Mouse (Mus musculus): Measurements from ENCODE around the gene P4hb. TPM values are rescaled to one million over a fixed set of nuclear protein-coding genes. Genes with fewer than 3 reads are reported as not detected.

The P4hb gene
- polyA plus RNA-seq, 1 experiment: 23.2 TPM

GRCm38 (mm10) chr11:120613976-120614375, 40.9 kb upstream of the P4hb start:
- no peak for TF ChIP-seq GATA1 (IDR thresholded peaks at IDR 0.05; ENCODE audit: low read length)
- no peak for TF ChIP-seq TAL1 (IDR thresholded peaks at IDR 0.05; ENCODE audit: low read length)
- Histone ChIP-seq H3K36me3 (ENCODE audit: control insufficient read depth) (peaks cover 84% of the 10 kb centered on the region), H3K9me3 (ENCODE audit: control insufficient read depth, low read length) (no peaks in the 10 kb centered on the region), H3K4me3 (replicated peaks) (no peak overlapping the region), H3K4me1 (ENCODE audit: control insufficient read depth) (peaks cover 56% of the 10 kb centered on the region), H3K27me3 (ENCODE audit: control insufficient read depth) (peaks cover 2% of the 10 kb centered on the region)

GRCm38 (mm10) chr11:120613481-120613972, 40.5 kb upstream of the P4hb start:
- H3K36me3 ChIP-seq (ENCODE audit: control insufficient read depth): peaks cover 79% of the 10 kb centered on the region

GRCm38 (mm10) chr11:120612763-120613162, 39.7 kb upstream of the P4hb start:
- H3K36me3 ChIP-seq (ENCODE audit: control insufficient read depth): peaks cover 76% of the 10 kb centered on the region
- H3K4me1 ChIP-seq (ENCODE audit: control insufficient read depth): peaks cover 54% of the 10 kb centered on the region
- H3K4me3 ChIP-seq (replicated peaks): no peak overlapping the region
- no peaks in the 10 kb centered on the region for H3K9me3 ChIP-seq (ENCODE audit: control insufficient read depth, low read length)
- H3K27me3 ChIP-seq (ENCODE audit: control insufficient read depth): peaks cover 14% of the 10 kb centered on the region
- TF ChIP-seq GATA1 (IDR thresholded peaks at IDR 0.05; ENCODE audit: low read length) (no peak), TAL1 (IDR thresholded peaks at IDR 0.05; ENCODE audit: low read length) (no peak)

More at GRCm38 (mm10) chr11:120613481-120613972, 40.5 kb upstream of the P4hb start:
- Histone ChIP-seq H3K4me3 (replicated peaks) (no peak overlapping the region), H3K9me3 (ENCODE audit: control insufficient read depth, low read length) (no peaks in the 10 kb centered on the region), H3K4me1 (ENCODE audit: control insufficient read depth) (peaks cover 56% of the 10 kb centered on the region), H3K27me3 (ENCODE audit: control insufficient read depth) (peaks cover 7% of the 10 kb centered on the region)
- no peak for TF ChIP-seq GATA1 (IDR thresholded peaks at IDR 0.05; ENCODE audit: low read length)
- no peak for TF ChIP-seq TAL1 (IDR thresholded peaks at IDR 0.05; ENCODE audit: low read length)

- Histone ChIP-seq H3K36me3 (ENCODE audit: control insufficient read depth) (peaks cover 83% of the 10 kb centered on the region), H3K4me3 (replicated peaks) (no peak overlapping the region), H3K4me1 (ENCODE audit: control insufficient read depth) (peaks cover 34% of the 10 kb centered on the region), H3K9me3 (ENCODE audit: control insufficient read depth, low read length) (no peaks in the 10 kb centered on the region), H3K27me3 (ENCODE audit: control insufficient read depth) (peaks cover 15% of the 10 kb centered on the region)
- TF ChIP-seq TAL1 (IDR thresholded peaks at IDR 0.05; ENCODE audit: low read length): no peak
- no peak for TF ChIP-seq GATA1 (IDR thresholded peaks at IDR 0.05; ENCODE audit: low read length)
Observed at GRCm38 (mm10) chr11:120610477-120611046, 37.5 kb upstream of the P4hb start.

GRCm38 (mm10) chr11:120609250-120609649, 36.2 kb upstream of the P4hb start:
- Histone ChIP-seq H3K4me3 (replicated peaks) (no peak overlapping the region), H3K27me3 (ENCODE audit: control insufficient read depth) (peaks cover 15% of the 10 kb centered on the region), H3K4me1 (ENCODE audit: control insufficient read depth) (peaks cover 39% of the 10 kb centered on the region), H3K9me3 (ENCODE audit: control insufficient read depth, low read length) (no peaks in the 10 kb centered on the region), H3K36me3 (ENCODE audit: control insufficient read depth) (peaks cover 85% of the 10 kb centered on the region)
- no peak for TF ChIP-seq TAL1 (IDR thresholded peaks at IDR 0.05; ENCODE audit: low read length)
- no peak for TF ChIP-seq GATA1 (IDR thresholded peaks at IDR 0.05; ENCODE audit: low read length)

GRCm38 (mm10) chr11:120608241-120609034, 35.4 kb upstream of the P4hb start, which contains the start of gene Npb:
Npb (plus strand) TSS chr11:120608477.
- H3K36me3 ChIP-seq (ENCODE audit: control insufficient read depth): peaks cover 84% of the 10 kb centered on the region
- peak within 1 kb of the TSS; percentile 15 for H3K4me3 ChIP-seq (replicated peaks)
- TF ChIP-seq TAL1 (IDR thresholded peaks at IDR 0.05; ENCODE audit: low read length) (no peak), GATA1 (IDR thresholded peaks at IDR 0.05; ENCODE audit: low read length) (no peak)
- peaks cover 44% of the 10 kb centered on the region for H3K4me1 ChIP-seq (ENCODE audit: control insufficient read depth)
- peaks cover 15% of the 10 kb centered on the region for H3K27me3 ChIP-seq (ENCODE audit: control insufficient read depth)
- no peaks in the 10 kb centered on the region for H3K9me3 ChIP-seq (ENCODE audit: control insufficient read depth, low read length)

GRCm38 (mm10) chr11:120606764-120607163, 33.7 kb upstream of the P4hb start:
- no peak overlapping the region for H3K4me3 ChIP-seq (replicated peaks)

GRCm38 (mm10) chr11:120605667-120606066, 32.6 kb upstream of the P4hb start:
- no peaks in the 10 kb centered on the region for H3K9me3 ChIP-seq (ENCODE audit: control insufficient read depth, low read length)
- H3K27me3 ChIP-seq (ENCODE audit: control insufficient read depth): peaks cover 15% of the 10 kb centered on the region
- peaks cover 61% of the 10 kb centered on the region for H3K4me1 ChIP-seq (ENCODE audit: control insufficient read depth)
- H3K36me3 ChIP-seq (ENCODE audit: control insufficient read depth): peaks cover 80% of the 10 kb centered on the region
- TF ChIP-seq GATA1 (IDR thresholded peaks at IDR 0.05; ENCODE audit: low read length): no peak
- no peak for TF ChIP-seq TAL1 (IDR thresholded peaks at IDR 0.05; ENCODE audit: low read length)
- H3K4me3 ChIP-seq (replicated peaks): no peak overlapping the region

More at GRCm38 (mm10) chr11:120606764-120607163, 33.7 kb upstream of the P4hb start:
- peaks cover 57% of the 10 kb centered on the region for H3K4me1 ChIP-seq (ENCODE audit: control insufficient read depth)
- peaks cover 83% of the 10 kb centered on the region for H3K36me3 ChIP-seq (ENCODE audit: control insufficient read depth)
- no peaks in the 10 kb centered on the region for H3K9me3 ChIP-seq (ENCODE audit: control insufficient read depth, low read length)
- H3K27me3 ChIP-seq (ENCODE audit: control insufficient read depth): peaks cover 15% of the 10 kb centered on the region
- TF ChIP-seq GATA1 (IDR thresholded peaks at IDR 0.05; ENCODE audit: low read length) (no peak), TAL1 (IDR thresholded peaks at IDR 0.05; ENCODE audit: low read length) (no peak)

GRCm38 (mm10) chr11:120603545-120603944, 30.5 kb upstream of the P4hb start:
- Histone ChIP-seq H3K9me3 (ENCODE audit: control insufficient read depth, low read length) (no peaks in the 10 kb centered on the region), H3K27me3 (ENCODE audit: control insufficient read depth) (peaks cover 9% of the 10 kb centered on the region), H3K36me3 (ENCODE audit: control insufficient read depth) (peaks cover 76% of the 10 kb centered on the region), H3K4me1 (ENCODE audit: control insufficient read depth) (peaks cover 68% of the 10 kb centered on the region), H3K4me3 (replicated peaks) (peak overlapping the region; percentile 33)
- TF ChIP-seq GATA1 (IDR thresholded peaks at IDR 0.05; ENCODE audit: low read length): no peak
- TF ChIP-seq TAL1 (IDR thresholded peaks at IDR 0.05; ENCODE audit: low read length): no peak

Measured in erythroblast, embryonic 14.5 days (primary cell).